Mouse (Mus musculus) CD8-positive naive resting alpha-beta T cell, adult 2 months (primary cell): ENCODE measurements at regions not wholly inside any gene's neighbourhood (a gene's known extent, or its start where the extent isn't known, plus 50 kb on each side); places are given as distances from the start of the nearest gene placed in this dataset.

ENCODE experiments used
- DNase-seq, 2 experiments: peaks; one replicate each; pipeline ENCODE4 v3.0.0; 2022; ENCODE audit warnings: low read depth in 2 of 2, low spot score in 2 of 2

- DNase-seq, result no peak
Observed at GRCm38 (mm10) chrX:10984894-10985293, 270.1 kb downstream of the Mid1ip1 start.

DNA sequence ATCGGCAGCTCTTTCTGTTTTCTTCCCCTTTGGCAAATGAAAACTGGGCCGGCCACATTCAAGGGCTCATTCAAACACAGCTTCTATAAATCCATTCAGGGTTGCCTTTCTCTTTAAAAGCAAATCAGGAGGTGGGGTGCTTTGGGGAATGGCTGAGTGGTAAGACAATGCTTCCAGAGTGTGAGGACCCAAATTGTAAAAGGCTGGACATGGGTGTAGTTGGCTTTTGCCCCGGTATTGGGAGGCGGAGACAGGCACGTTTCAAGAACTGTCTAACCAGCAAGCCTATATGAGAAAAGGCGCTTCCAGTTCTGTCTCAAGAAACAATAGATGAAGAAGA is 277.0 kb downstream of the Mid1ip1 start:
- DNase-seq, result no peak

GRCm38 (mm10) chrX:10992211-10993004 is 277.6 kb downstream of the Mid1ip1 start:
- no peak for DNase-seq

GRCm38 (mm10) chrX:10993005-10993377 is 278.2 kb downstream of the Mid1ip1 start:
- DNase-seq, result no peak

DNA sequence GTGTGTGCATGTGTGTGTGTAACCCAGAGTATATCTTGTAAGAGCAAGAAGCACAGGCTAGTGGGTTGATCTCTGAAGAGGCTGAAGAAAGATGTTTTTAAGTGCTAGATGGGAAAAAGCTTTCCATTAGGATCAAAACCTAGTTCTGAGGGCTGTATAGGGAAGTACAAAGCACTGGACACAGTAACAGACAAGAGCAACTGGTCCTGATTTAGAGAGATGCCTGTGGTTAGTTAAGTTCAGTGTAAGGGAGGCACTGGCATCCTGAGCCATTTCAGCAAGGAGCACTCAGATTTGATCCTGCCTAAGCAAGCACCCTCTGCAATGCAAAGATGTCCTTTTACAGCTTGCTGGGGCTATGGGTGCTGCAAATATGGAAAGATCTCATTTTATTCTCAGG is 280.1 kb downstream of the Mid1ip1 start:
- DNase-seq, result no peak

DNA sequence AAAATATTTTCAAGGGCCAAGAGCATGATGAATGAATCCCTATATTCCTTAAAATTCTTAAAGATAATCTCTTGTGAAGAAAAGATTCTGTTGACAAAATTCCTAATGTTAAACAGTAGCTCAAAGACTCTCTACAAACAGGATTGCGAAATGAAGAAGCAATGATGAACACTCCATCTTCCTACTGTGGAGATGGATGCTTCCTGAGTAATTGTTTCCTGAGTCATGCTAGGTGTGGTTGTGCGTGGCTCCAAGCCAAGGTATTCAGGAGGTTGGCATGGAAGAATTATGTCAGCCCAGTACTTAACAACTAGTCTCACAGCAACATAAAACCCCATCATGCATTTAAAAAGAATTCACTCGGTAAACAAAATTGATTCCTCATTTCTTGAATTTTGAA is 286.4 kb downstream of the Mid1ip1 start:
- no peak for DNase-seq

GRCm38 (mm10) chrX:11039278-11039677 is 259.8 kb upstream of the H2al1a start:
- no peak for DNase-seq

- no peak for DNase-seq
Observed at GRCm38 (mm10) chrX:11046769-11047168, 252.3 kb upstream of the H2al1a start.

GRCm38 (mm10) chrX:11082171-11082570 is 216.9 kb upstream of the H2al1a start:
- no peak for DNase-seq

DNA sequence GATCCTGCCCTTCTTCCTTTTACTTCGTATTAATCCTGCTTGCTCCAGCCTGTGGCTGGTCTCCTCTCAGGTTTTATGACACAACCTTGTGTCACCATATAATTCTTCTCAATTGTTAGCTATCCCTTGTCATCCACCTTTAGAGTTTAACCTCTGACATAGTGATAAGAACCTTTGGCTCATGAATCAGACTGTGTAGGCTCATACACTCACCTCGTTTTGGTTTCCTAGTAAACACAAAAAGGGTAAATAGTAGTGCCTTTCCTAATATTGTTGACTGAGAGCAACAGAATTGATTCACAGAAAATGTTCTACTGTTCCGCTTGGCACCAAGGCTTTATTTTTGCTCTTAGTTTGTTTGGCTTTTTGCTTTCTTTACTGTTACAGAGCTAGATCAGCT is 216.2 kb upstream of the H2al1a start:
- DNase-seq, result no peak

DNA sequence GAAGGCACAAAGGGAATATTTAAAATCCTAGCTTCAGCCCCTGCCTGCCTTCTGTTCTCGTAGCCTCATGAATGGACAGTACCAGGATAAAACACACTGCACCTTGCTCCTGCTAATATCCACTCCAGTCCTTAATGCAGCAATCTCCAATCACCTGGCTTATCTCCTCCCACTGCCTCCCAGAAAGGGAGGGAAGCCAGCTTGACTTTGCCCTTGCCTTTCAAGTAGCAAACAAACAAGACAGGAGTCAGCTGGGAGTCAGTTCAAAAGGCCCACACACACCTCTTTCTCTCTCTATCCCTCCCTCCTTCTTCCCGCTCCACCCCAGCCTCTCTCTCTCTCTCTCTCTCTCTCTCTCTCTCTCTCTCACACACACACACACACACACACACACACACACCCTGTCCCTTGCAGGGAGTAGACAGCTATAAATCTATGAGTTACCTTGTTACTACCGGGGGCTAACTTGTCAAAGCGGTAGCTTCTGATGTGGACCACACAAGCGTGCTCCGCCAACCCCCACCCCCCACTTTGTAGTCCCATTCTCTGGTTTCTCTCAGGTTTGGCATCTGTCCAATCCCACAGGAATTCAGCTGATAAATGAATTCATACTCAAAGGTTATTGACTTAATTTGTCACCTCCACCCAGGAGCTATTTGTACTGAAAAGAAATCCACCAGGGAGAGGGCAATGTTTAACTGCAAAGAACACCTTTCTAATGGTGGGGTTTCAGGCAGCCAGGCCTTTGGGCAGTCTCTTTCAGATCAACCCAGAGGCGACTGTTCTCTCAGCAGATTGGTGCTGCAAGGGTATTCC is 212.6 kb upstream of the H2al1a start:
- DNase-seq, result no peak

DNA sequence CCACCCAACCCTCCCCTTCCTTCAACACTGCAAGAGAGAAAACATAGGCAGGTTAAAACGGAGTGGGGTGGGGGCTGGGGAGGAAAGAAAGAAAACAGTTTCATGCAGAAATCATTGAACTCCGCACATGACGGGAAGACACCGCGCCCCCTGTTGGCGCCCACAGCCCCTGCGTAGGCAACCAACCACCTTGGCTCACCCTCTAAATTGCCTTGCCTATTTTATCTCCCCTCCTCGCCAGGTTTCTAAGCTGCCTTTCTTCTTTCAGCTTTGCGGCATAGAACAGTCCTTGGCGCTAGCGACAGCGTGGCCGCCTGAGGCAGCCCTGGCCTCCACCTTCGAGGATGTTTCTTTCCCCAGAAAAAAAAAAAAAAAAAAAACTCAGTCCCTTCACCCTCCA is 211.1 kb upstream of the H2al1a start:
- DNase-seq, result no peak

- no peak for DNase-seq
Observed at GRCm38 (mm10) chrX:11088506-11088905, 210.6 kb upstream of the H2al1a start.

- no peak for DNase-seq
Observed at GRCm38 (mm10) chrX:11090432-11090831, 208.6 kb upstream of the H2al1a start.

- DNase-seq, result no peak
Observed at GRCm38 (mm10) chrX:11097581-11098254, 201.3 kb upstream of the H2al1a start.

DNA sequence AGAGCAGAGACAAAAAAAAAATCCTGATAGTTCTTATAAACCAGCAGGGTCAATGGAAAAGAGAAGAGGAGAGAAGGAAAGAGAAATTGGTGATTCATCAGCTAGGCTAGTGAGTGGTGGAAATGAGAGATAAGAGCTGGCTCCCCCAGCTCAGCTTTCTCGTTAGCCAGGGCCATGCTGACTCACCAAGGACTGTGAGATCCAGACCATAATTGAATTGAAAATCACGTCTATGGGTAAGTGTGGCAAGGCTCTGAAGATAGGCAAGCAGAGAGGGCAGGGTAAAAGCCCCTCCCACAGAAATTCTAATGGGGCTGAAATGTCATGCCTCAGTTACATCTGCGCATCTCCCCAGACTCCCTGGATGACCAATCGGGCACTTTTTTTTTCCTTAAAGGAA is 200.7 kb upstream of the H2al1a start:
- DNase-seq, result no peak

DNA sequence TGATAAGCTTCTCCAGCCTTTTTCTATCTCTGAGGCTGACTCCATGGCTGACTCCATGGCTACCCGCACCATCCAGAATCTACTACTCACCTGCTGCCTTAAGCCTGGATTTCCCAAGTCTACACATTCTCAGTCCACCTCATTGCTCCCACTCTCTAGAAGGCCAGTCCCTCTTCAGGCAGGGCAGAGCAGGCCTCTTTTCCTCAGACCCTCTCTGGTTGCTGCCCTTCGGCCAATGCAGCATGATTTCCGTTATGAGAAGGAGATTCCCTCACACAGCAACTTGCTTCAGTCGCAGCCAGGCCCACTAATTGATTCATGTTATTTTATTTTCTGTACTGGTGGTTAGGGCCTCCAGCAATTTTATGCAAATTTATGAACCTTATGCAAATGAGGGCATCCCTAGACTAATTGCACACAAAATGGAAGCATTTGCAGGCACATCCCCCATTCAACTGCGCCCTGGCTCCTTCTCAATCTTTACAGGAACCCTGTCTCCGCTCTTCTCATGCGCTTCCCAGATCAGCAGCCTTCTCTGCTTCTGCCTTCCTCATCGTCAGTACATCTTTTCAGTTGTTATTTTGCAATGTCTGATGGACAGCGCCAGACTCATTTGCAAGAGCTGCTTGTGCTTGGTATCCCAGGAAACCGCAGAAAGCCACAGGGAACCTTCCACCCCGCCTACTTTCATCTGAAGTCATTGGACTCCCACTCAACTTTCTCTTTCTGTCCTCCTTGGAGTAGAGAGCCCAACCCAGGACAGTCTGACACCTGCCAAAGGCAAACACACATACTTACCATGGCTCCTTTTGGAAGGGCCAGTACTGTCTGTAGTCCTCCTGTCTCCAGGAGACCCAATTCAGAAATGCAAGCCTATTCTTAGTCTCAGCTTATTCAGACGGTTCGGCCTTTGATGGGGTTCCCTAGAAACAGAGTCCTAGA is 199.6 kb upstream of the H2al1a start:
- no peak for DNase-seq

- no peak for DNase-seq
Observed at GRCm38 (mm10) chrX:11100935-11101334, 198.1 kb upstream of the H2al1a start.

DNA sequence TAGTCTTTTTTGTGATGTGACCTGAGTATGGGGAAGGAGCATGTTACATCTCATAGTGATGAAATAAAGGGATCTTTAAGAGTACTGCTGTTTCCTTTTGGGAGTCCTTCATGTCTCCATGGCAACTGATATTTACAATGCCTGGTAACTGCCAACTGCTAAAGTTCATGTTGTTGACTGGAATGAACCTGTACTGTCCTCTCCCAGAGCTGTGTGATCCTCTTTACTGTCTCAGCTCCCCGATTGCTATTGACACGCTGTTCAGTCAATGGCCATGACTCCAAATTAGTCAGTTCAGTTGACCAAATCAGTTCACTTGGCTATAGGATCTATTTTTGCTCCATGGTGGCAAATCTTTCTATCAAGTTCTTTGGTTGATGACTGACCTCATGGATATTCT is 167.8 kb upstream of the H2al1a start:
- no peak for DNase-seq

DNA sequence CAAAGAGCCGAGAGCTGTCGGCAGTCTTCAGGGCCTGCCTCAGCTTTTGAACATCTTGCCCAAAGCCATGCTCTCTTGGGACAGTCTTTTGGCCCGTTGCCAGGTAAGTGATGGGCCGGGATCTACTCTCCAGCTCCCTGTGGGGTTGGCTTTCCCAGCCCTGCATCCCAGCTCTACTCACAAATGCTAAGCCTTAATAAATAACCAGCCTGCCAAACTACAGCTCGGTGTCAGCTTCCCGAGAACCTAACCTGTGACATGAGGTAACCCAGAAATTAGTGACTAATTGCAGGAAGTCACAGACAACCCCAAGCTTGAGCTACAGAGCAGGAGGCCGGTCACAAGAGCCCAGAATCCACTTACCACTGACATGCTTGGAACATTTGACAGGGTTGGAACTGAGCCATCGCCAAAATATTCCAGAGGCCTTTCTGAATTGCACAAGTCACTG is 159.1 kb upstream of the H2al1a start:
- no peak for DNase-seq

DNA sequence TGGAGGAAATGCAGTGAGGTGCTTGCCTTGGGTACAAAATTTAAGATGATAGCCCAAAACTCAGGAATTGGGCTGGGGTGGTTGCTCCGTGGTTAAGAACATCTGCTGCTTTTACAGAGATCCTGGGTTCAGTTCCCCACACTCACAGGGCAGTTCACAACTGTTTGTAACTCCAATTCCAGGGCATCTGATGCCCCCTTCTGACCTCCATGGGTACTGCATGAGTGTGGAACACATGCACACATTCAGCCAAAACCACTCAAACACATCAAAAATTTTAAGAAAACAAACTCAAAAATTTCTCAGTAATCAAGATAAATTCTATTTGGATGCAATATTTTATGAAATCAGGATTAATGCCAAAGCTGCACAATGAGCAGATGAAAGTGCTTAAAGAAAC is 157.8 kb upstream of the H2al1a start:
- DNase-seq, result no peak
